Mouse (Mus musculus) lung, adult 2 months (tissue): Measurements from ENCODE around the gene AI597479.

ENCODE experiments used
- CTCF ChIP-seq: fragments of 200-500 bp; IDR thresholded peaks from 2 replicates; pipeline ENCODE4 v1.5.1; 2011; ENCODE audit warnings: mild to moderate bottlenecking, low read length, control low read depth; ENCODE audit not compliant: insufficient read depth
- POLR2A ChIP-seq: fragments of 200-500 bp; IDR thresholded peaks from 2 replicates; pipeline ENCODE4 v1.6.1; 2011; ENCODE audit warnings: low read depth, mild to moderate bottlenecking, control low read depth, low read length, borderline replicate concordance; ENCODE audit errors: extremely low read depth

DNA sequence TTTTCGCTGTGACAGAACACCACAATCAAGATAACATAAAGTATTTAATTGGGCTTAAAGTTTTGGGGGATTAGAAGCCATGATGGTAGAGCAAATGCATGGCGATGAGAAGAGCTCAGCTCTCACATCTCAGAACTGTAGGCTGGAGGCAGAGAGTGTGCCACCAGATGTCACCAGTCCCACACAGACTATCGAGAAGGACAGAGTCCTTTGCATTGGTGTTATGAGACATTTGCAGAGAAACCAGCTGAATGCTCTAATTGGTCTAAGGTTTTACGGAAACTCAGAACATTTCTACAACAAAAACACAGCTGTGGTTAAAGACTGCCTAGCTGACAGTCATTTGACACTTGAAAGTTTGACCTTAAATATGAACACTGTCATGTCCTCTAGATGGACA, 44.8 kb downstream of the AI597479 start:
- TF ChIP-seq POLR2A (no peak), CTCF (0 out of 2 replicates have a peak, but pooled peaks have one; percentile 18)
